Mouse (Mus musculus) liver, embryonic 14.5 days (tissue): ENCODE measurements around the gene Plekhh3. TPM values are rescaled to one million over a fixed set of nuclear protein-coding genes. Genes with fewer than 3 reads are reported as not detected.

Experiments
- ATAC-seq: fragments of 200-750 bp; cut with Nextera tagmentation; 2 replicates; pipeline ENCODE4 v1.8.0; 2017; ENCODE audit warnings: moderate number of reproducible peaks, mild to moderate bottlenecking, moderate library complexity; ENCODE audit not compliant: insufficient read depth
- DNase-seq, 3 experiments: peaks; one replicate each; pipeline ENCODE4 v3.0.0-alpha.2; 2012 to 2013; ENCODE audit warnings: low read depth in 3 of 3, low spot score in 3 of 3
- H3K27ac ChIP-seq: fragments of 300-500 bp; sonication (generic); 2 replicates; pipeline ENCODE4 v1.5.1; 2014; ENCODE audit warnings: moderate library complexity, mild to moderate bottlenecking, control low read depth, inconsistent platforms
- H3K27me3 ChIP-seq: fragments of 300-500 bp; sonication (generic); 2 replicates; pipeline ENCODE4 v1.6.1; 2014; ENCODE audit warnings: mild to moderate bottlenecking, low read length, moderate library complexity; ENCODE audit not compliant: control insufficient read depth, insufficient read depth
- H3K36me3 ChIP-seq: fragments of 300-500 bp; sonication (generic); replicated peaks from 2 replicates; pipeline ENCODE4 v1.6.1; 2014; ENCODE audit warnings: low read depth; ENCODE audit not compliant: control insufficient read depth, insufficient read depth
- H3K4me1 ChIP-seq, 2 experiments: fragments of 200-500 bp in 1 of 2; fragments of 300-500 bp in 1 of 2; sonication (generic) in 1 of 2; replicated peaks; 2 replicates each; pipeline ENCODE4 v1.6.1; 2012 to 2014; ENCODE audit warnings: antibody characterized with exemption in 1 of 2, inconsistent platforms in 1 of 2, low read length in 1 of 2; ENCODE audit not compliant: control insufficient read depth in 2 of 2, insufficient read depth in 2 of 2
- H3K4me2 ChIP-seq: fragments of 300-500 bp; sonication (generic); 2 replicates; pipeline ENCODE4 v1.6.1; 2014; ENCODE audit warnings: low read depth, mild to moderate bottlenecking, control low read depth, moderate library complexity
- H3K4me3 ChIP-seq, 2 experiments: fragments of 200-500 bp in 1 of 2; fragments of 300-500 bp in 1 of 2; sonication (generic) in 1 of 2; 2 replicates each; pipeline ENCODE4 v1.5.1; 2012 to 2014; ENCODE audit warnings: low read depth in 2 of 2, low read length in 2 of 2, mild to moderate bottlenecking in 2 of 2, control low read depth in 1 of 2, inconsistent platforms in 1 of 2, moderate library complexity in 1 of 2; ENCODE audit not compliant: insufficient read depth in 1 of 2
- H3K9ac ChIP-seq: fragments of 300-500 bp; sonication (generic); replicated peaks from 2 replicates; pipeline ENCODE4 v1.6.1; 2014; ENCODE audit warnings: mild to moderate bottlenecking, control low read depth, moderate library complexity
- H3K9me3 ChIP-seq: fragments of 300-500 bp; sonication (generic); 2 replicates; pipeline ENCODE4 v1.6.1; 2016; ENCODE audit warnings: low read length, mixed read lengths; ENCODE audit not compliant: control insufficient read depth
- CTCF ChIP-seq: IDR thresholded peaks from 2 replicates; pipeline ENCODE4 v1.5.1; 2016; ENCODE audit warnings: antibody characterized with exemption, low read depth, control low read depth
- EP300 ChIP-seq: IDR thresholded peaks from 2 replicates; pipeline ENCODE4 v1.6.1; 2016; ENCODE audit warnings: antibody characterized with exemption, low read depth
- WGBS: fragments of 180-500 bp; shearing (Covaris S2); extraction: QIAGEN DNeasy Blood & Tissue Kit; methylation state at CpG from one replicate; pipeline ENCODE4 v1.1.7; 2014; ENCODE audit not compliant: insufficient replicate concordance; 5-methylcytosine and 5-hydroxymethylcytosine counted together
- polyA plus RNA-seq, 2 experiments: library from polyadenylated mRNA; depleted of rRNA in 1 of 2; stranded (reverse) in 1 of 2; unstranded in 1 of 2; fragments of >200 nt; fragmentation: Nextera tagmentation in 1 of 2; extraction: Ambion mirVana in 1 of 2; gene quantifications; 2 replicates each; pipeline versions ENCODE4 v1.2.1 to v1.2.3; 2012 to 2014

Gene Plekhh3
- polyA plus RNA-seq (2012; rRNA removed) (1.1 TPM in 2 replicates), polyA plus RNA-seq (2014; fragmentation: Nextera tagmentation; extraction: Ambion mirVana) (1.0 TPM in 2 replicates)

GRCm38 (mm10) chr11:101170811-101171610 is at the start of gene Plekhh3:
TSS of gene Plekhh3 (minus strand) at chr11:101171351.
- WGBS, result under 1% methylated on average over 49 of the region's 50 CpGs
- DNase-seq, result peak; percentile 66 to 82 (median 75)
- peaks cover 0 to 12% of the 10 kb centered on the region in 2 experiments; a peak in 2 of 4 replicates for H3K4me1 ChIP-seq
- TF ChIP-seq CTCF (0 out of 2 replicates have a peak, but pooled peaks have one; percentile 4), EP300 (no peak)
- peak within 1 kb of the TSS; percentile 61 for H3K4me2 ChIP-seq
- no peaks in the 10 kb centered on the region for H3K36me3 ChIP-seq
- peak within 1 kb of the TSS; percentile 49 to 68 for H3K4me3 ChIP-seq
- H3K9me3 ChIP-seq, result no peaks in the 10 kb centered on the region
- H3K9ac ChIP-seq, result no peak within 1 kb of the TSS
- peaks cover 99% of the 10 kb centered on the region for H3K27me3 ChIP-seq
- H3K27ac ChIP-seq, result no peak within 1 kb of the TSS
- ATAC-seq, result peak; percentile 83

GRCm38 (mm10) chr11:101220853-101221252 is 49.7 kb upstream of the Plekhh3 start:
- Histone ChIP-seq H3K4me1 (peaks cover 7 to 9% of the 10 kb centered on the region in 2 experiments; a peak in 3 of 4 replicates), H3K4me3 (no peak overlapping the region), H3K27me3 (no peaks in the 10 kb centered on the region), H3K4me2 (no peak overlapping the region), H3K9ac (no peak overlapping the region), H3K27ac (no peak overlapping the region), H3K9me3 (no peaks in the 10 kb centered on the region), H3K36me3 (no peaks in the 10 kb centered on the region; the same call in 1 of the 2 replicates)
- no peak for ATAC-seq
- TF ChIP-seq EP300, result no peak
- TF ChIP-seq CTCF, result no peak
- 16% methylated on average over 2 of the region's 2 CpGs for WGBS
- DNase-seq, result no peak

GRCm38 (mm10) chr11:101218436-101219055 is 47.4 kb upstream of the Plekhh3 start:
- H3K4me2 ChIP-seq, result no peak overlapping the region
- WGBS, result 51% methylated on average over 10 of the region's 10 CpGs
- no peaks in the 10 kb centered on the region; the same call in 1 of the 2 replicates for H3K36me3 ChIP-seq
- H3K4me3 ChIP-seq, result no peak overlapping the region
- H3K27me3 ChIP-seq, result no peaks in the 10 kb centered on the region
- DNase-seq, result no peak
- TF ChIP-seq EP300, result no peak
- no peak for TF ChIP-seq CTCF
- no peak overlapping the region for H3K9ac ChIP-seq
- no peak for ATAC-seq
- H3K4me1 ChIP-seq, result peaks cover 0 to 6% of the 10 kb centered on the region in 2 experiments; a peak in 1 of 4 replicates
- H3K27ac ChIP-seq, result no peak overlapping the region
- H3K9me3 ChIP-seq, result no peaks in the 10 kb centered on the region

- Histone ChIP-seq H3K9ac (no peak overlapping the region), H3K36me3 (no peaks in the 10 kb centered on the region; the same call in 1 of the 2 replicates), H3K4me1 (peaks cover 0 to 6% of the 10 kb centered on the region in 2 experiments; a peak in 1 of 4 replicates), H3K4me2 (no peak overlapping the region), H3K27ac (no peak overlapping the region), H3K27me3 (no peaks in the 10 kb centered on the region), H3K4me3 (no peak overlapping the region), H3K9me3 (no peaks in the 10 kb centered on the region)
- WGBS, result 85% methylated on average over 5 of the region's 5 CpGs
- no peak for DNase-seq
- no peak for TF ChIP-seq EP300
- no peak for TF ChIP-seq CTCF
- ATAC-seq, result no peak
Measured at GRCm38 (mm10) chr11:101216936-101217335, 45.8 kb upstream of the Plekhh3 start.

- TF ChIP-seq EP300 (no peak), CTCF (peak; percentile 75)
- WGBS, result 44% methylated on average over 3 of the region's 3 CpGs
- no peak overlapping the region for H3K9ac ChIP-seq
- no peaks in the 10 kb centered on the region for H3K9me3 ChIP-seq
- no peak overlapping the region for H3K4me3 ChIP-seq
- H3K27me3 ChIP-seq, result no peaks in the 10 kb centered on the region
- ATAC-seq, result 0 out of 2 replicates have a peak, but pooled peaks have one; percentile 45
- H3K27ac ChIP-seq, result no peak overlapping the region
- peak; percentile 59 to 67 (median 62) for DNase-seq
- no peaks in the 10 kb centered on the region for H3K4me1 ChIP-seq
- H3K36me3 ChIP-seq, result peaks cover 6% of the 10 kb centered on the region
- no peak overlapping the region for H3K4me2 ChIP-seq
Measured at GRCm38 (mm10) chr11:101211970-101212369, 40.8 kb upstream of the Plekhh3 start.
